Mouse (Mus musculus): ENCODE results near the gene Aff2. TPM values are rescaled to one million over a fixed set of nuclear protein-coding genes. Genes with fewer than 3 reads are reported as not detected.

The Aff2 gene
- total and polyA plus RNA-seq, 2 experiments from 2014 or later, result 13.8 to 16.2 TPM

DNA sequence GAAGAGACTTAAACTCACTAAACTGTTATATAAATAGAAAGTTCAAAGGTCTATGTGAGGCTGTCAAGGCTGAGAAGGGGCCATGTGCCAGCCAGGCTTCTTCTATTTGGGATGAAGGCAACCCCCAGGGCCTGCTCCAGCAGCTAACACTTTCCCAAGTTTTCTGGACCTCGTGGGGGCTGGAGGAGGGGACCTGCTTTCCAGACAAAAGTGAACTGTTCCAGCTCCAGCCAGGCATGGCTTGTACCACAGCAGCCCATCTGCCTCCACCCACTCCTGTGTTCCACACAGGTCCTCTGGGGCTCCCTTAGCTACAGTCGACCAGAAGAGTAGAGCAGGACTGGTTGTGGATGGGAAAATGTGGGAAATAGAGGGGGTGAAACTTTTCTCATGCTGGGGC is 4.1 kb downstream of the Aff2 start:
- Histone ChIP-seq H3K36me3 (ENCODE audit: insufficient read depth, low read length) (no peaks in the 10 kb centered on the region), H3K4me3 (ENCODE audit: low read depth, low read length) (no peak overlapping the region), H3K4me1 (ENCODE audit: insufficient read depth, low read length) (no peaks in the 10 kb centered on the region), H3K9ac (replicated peaks; ENCODE audit: low read length, poor library complexity, severe bottlenecking) (no peak overlapping the region), H3K4me2 (ENCODE audit: low read depth, low read length, poor library complexity, severe bottlenecking) (peak overlapping the region; percentile 20; the same call in 1 of the 2 replicates), H3K27me3 (ENCODE audit: insufficient read depth, low read length) (no peaks in the 10 kb centered on the region), H3K9me3 (ENCODE audit: low read length) (no peaks in the 10 kb centered on the region), H3K27ac (ENCODE audit: low read depth, low read length) (no peak overlapping the region)
- TF ChIP-seq CTCF (IDR thresholded peaks at IDR 0.05), result no peak
- ATAC-seq (ENCODE audit: low FRiP score) (no peak), DNase-seq (ENCODE audit: low spot score) (peak; percentile 6)
- WGBS, result 11% methylated on average over 2 of the region's 2 CpGs

DNA sequence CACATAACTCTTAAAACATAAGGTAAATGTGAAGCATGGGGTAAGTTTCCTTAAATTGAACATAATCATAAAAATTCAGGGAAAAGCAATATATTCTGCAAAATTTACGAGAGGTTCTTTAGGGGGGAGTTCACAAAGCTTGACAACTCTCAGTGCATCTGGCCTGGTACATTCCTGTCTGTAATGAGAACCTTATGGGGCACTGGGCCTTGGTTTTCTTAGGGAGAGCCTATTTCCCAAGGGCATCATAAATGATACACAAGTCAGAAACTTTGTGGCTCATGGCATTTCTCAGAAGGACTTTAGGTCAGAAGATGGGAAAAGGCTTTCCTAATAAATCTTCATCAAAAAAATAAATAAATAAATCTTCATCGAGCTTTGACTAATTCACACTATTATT is 13.2 kb downstream of the Aff2 start:
- no peak for TF ChIP-seq CTCF (IDR thresholded peaks at IDR 0.05)
- 73% methylated on average over 2 of the region's 2 CpGs for WGBS
- DNase-seq (ENCODE audit: low spot score), result no peak
- Histone ChIP-seq H3K27ac (ENCODE audit: low read depth, low read length) (no peak overlapping the region), H3K9me3 (ENCODE audit: low read length) (no peaks in the 10 kb centered on the region), H3K4me3 (ENCODE audit: low read depth, low read length) (no peak overlapping the region), H3K36me3 (ENCODE audit: insufficient read depth, low read length) (no peaks in the 10 kb centered on the region), H3K9ac (replicated peaks; ENCODE audit: low read length, poor library complexity, severe bottlenecking) (no peak overlapping the region), H3K4me1 (ENCODE audit: insufficient read depth, low read length) (no peaks in the 10 kb centered on the region), H3K27me3 (ENCODE audit: insufficient read depth, low read length) (no peaks in the 10 kb centered on the region), H3K4me2 (ENCODE audit: low read depth, low read length, poor library complexity, severe bottlenecking) (no peak overlapping the region)
- no peak for ATAC-seq (ENCODE audit: low FRiP score)

DNA sequence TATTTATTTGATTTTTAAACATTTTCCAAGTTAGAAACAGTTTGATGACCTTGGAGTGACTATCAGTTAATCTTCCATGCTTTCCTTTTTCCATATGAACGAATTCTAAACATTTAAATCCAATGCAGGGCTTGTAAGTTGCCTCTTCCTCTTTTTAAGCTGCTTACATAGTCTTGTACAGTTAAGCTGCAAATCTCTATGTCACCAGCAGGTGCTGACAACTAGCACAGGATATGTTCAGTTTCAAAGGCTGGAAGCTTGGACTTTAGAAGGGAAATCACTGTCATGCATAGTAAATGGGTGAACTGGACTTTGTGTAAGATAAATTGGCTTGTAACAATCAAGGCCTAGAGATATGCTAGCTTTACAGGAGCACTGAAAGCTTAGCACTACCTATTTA is 29.6 kb downstream of the Aff2 start:
- Histone ChIP-seq H3K4me3 (ENCODE audit: low read depth, low read length) (no peak overlapping the region), H3K27ac (ENCODE audit: low read depth, low read length) (no peak overlapping the region), H3K4me2 (ENCODE audit: low read depth, low read length, poor library complexity, severe bottlenecking) (no peak overlapping the region), H3K27me3 (ENCODE audit: insufficient read depth, low read length) (no peaks in the 10 kb centered on the region), H3K9me3 (ENCODE audit: low read length) (no peaks in the 10 kb centered on the region), H3K9ac (replicated peaks; ENCODE audit: low read length, poor library complexity, severe bottlenecking) (no peak overlapping the region), H3K36me3 (ENCODE audit: insufficient read depth, low read length) (no peaks in the 10 kb centered on the region), H3K4me1 (ENCODE audit: insufficient read depth, low read length) (no peaks in the 10 kb centered on the region)
- DNase-seq (ENCODE audit: low spot score) (no peak), ATAC-seq (ENCODE audit: low FRiP score) (no peak)
- peak; percentile 56 for TF ChIP-seq CTCF (IDR thresholded peaks at IDR 0.05)
- WGBS, result 31% methylated on average over 1 of the region's 1 CpGs

DNA sequence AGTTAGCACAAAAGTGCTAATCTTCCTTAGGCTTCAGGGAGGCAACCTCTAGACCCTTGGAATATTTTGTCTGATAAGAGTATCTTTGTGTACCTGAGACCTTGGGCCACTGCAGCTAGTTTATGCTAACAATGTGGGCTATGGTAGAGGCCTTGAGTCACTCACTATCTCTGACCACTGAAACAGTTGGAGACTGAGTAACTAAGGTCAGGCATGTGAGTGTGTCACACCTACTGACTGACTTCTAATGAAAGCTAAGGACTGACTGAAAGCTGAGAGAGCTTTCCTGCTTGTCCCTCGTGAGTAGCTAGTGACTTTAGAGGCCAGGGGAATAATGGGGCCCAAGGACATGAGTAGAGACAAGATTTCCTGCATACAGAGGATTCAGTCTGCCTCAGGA is 54.9 kb downstream of the Aff2 start:
- no peaks in the 10 kb centered on the region for H3K27me3 ChIP-seq (ENCODE audit: insufficient read depth, low read length)
- no peaks in the 10 kb centered on the region for H3K4me1 ChIP-seq (ENCODE audit: insufficient read depth, low read length)
- no peak for ATAC-seq (ENCODE audit: low FRiP score)
- 61% methylated on average over 1 of the region's 1 CpGs for WGBS
- no peaks in the 10 kb centered on the region for H3K36me3 ChIP-seq (ENCODE audit: insufficient read depth, low read length)
- DNase-seq (ENCODE audit: low spot score), result no peak
- no peak overlapping the region for H3K9ac ChIP-seq (replicated peaks; ENCODE audit: low read length, poor library complexity, severe bottlenecking)
- H3K9me3 ChIP-seq (ENCODE audit: low read length), result no peaks in the 10 kb centered on the region
- H3K4me2 ChIP-seq (ENCODE audit: low read depth, low read length, poor library complexity, severe bottlenecking), result no peak overlapping the region
- no peak overlapping the region for H3K27ac ChIP-seq (ENCODE audit: low read depth, low read length)
- H3K4me3 ChIP-seq (ENCODE audit: low read depth, low read length), result no peak overlapping the region
- no peak for TF ChIP-seq CTCF (IDR thresholded peaks at IDR 0.05)

DNA sequence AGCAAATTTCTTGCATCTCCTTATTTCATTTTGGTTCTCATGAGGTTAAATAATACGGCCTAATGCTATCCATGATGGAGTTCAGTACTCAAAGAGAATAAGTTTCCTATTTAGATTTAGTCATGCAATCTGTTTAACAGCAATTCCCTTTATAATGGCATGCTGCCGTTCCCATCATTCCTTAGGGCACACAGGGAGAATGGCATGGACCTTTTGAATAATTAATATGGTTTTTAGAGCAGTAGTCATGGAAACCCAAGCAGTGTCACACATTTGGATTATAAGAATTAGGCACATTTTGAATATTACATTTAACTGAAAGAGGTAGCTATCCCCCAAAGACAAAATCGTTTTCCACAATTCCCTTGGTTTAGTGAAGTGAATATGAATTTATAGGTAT is 78.3 kb downstream of the Aff2 start:
- WGBS, result 41% methylated on average over 3 of the region's 3 CpGs
- no peak for TF ChIP-seq CTCF (IDR thresholded peaks at IDR 0.05)

DNA sequence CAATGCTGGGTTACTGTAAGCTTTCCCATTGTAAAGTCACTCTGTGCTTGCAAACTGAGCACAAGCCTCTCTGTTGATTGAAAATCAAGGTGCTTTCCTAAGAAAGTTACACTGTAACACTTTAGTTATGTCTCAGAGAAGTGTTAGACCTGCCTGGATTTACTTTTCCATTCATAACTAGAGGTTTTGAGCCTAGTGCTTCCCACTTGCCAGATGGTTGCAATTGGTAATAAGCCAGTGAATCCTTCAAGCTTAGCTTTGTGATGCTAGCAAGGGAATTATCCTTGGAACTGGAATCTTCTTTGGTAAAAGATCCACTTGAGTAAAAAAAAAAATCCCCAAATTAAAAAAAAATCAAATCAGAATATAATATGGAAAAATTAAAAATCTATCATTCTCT is 81.8 kb downstream of the Aff2 start:
- Histone ChIP-seq H3K4me1 (ENCODE audit: insufficient read depth, low read length) (no peaks in the 10 kb centered on the region), H3K36me3 (ENCODE audit: insufficient read depth, low read length) (no peaks in the 10 kb centered on the region)

More for the DNA sequence above, 78.3 kb downstream of the Aff2 start:
- Histone ChIP-seq H3K36me3 (ENCODE audit: insufficient read depth, low read length) (no peaks in the 10 kb centered on the region), H3K27ac (ENCODE audit: low read depth, low read length) (no peak overlapping the region), H3K27me3 (ENCODE audit: insufficient read depth, low read length) (no peaks in the 10 kb centered on the region), H3K9ac (replicated peaks; ENCODE audit: low read length, poor library complexity, severe bottlenecking) (no peak overlapping the region), H3K4me1 (ENCODE audit: insufficient read depth, low read length) (no peaks in the 10 kb centered on the region), H3K4me2 (ENCODE audit: low read depth, low read length, poor library complexity, severe bottlenecking) (no peak overlapping the region), H3K9me3 (ENCODE audit: low read length) (no peaks in the 10 kb centered on the region), H3K4me3 (ENCODE audit: low read depth, low read length) (no peak overlapping the region)
- DNase-seq (ENCODE audit: low spot score) (no peak), ATAC-seq (ENCODE audit: low FRiP score) (no peak)

More for the DNA sequence above, 81.8 kb downstream of the Aff2 start:
- no peaks in the 10 kb centered on the region for H3K9me3 ChIP-seq (ENCODE audit: low read length)
- ATAC-seq (ENCODE audit: low FRiP score), result no peak
- no peak overlapping the region for H3K4me2 ChIP-seq (ENCODE audit: low read depth, low read length, poor library complexity, severe bottlenecking)
- H3K27ac ChIP-seq (ENCODE audit: low read depth, low read length), result no peak overlapping the region
- no peak for TF ChIP-seq CTCF (IDR thresholded peaks at IDR 0.05)
- no peak overlapping the region for H3K9ac ChIP-seq (replicated peaks; ENCODE audit: low read length, poor library complexity, severe bottlenecking)
- no peak overlapping the region for H3K4me3 ChIP-seq (ENCODE audit: low read depth, low read length)
- no peaks in the 10 kb centered on the region for H3K27me3 ChIP-seq (ENCODE audit: insufficient read depth, low read length)
- peak; percentile 14 for DNase-seq (ENCODE audit: low spot score)

All from midbrain, postnatal 0 days (tissue).